Mouse (Mus musculus): ENCODE measurements around the gene Cd3g.
A peak's percentile ranks its signal among the peaks of the same experiment; 100 is the strongest.

- no peak for TF ChIP-seq CTCF (IDR thresholded peaks at IDR 0.05; ENCODE audit: extremely low read depth, insufficient read depth, low read length)
- TF ChIP-seq POLR2A (IDR thresholded peaks at IDR 0.05; ENCODE audit: extremely low read depth, insufficient read depth, low read length), result 0 out of 2 replicates have a peak, but pooled peaks have one; percentile 4
Measured at GRCm38 (mm10) chr9:44921123-44921468, 59.1 kb downstream of the Cd3g start.

Data from cortical plate, adult 2 months (tissue).